Mouse (Mus musculus) limb, embryonic 13.5 days (tissue): ENCODE measurements at regions not wholly inside any gene's neighbourhood (a gene's known extent, or its start where the extent isn't known, plus 50 kb on each side); places are given as distances from the start of the nearest gene placed in this dataset.

Source experiments
- ATAC-seq: fragments of 200-750 bp; cut with Nextera tagmentation; 2 replicates; pipeline ENCODE4 v1.8.0; 2017; ENCODE audit warnings: low read depth, moderate number of reproducible peaks, moderate TSS enrichment; ENCODE audit not compliant: low FRiP score
- H3K27ac ChIP-seq: fragments of 300-500 bp; sonication (generic); 2 replicates; pipeline ENCODE4 v1.5.1; 2015; ENCODE audit warnings: inconsistent platforms, mild to moderate bottlenecking, moderate library complexity
- H3K27me3 ChIP-seq: fragments of 300-500 bp; sonication (generic); 2 replicates; pipeline ENCODE4 v1.6.1; 2015; ENCODE audit warnings: mild to moderate bottlenecking, inconsistent platforms
- H3K36me3 ChIP-seq: fragments of 300-500 bp; sonication (generic); 2 replicates; pipeline ENCODE4 v1.6.1; 2015; ENCODE audit warnings: inconsistent platforms, mild to moderate bottlenecking, moderate library complexity
- H3K4me1 ChIP-seq: fragments of 300-500 bp; sonication (generic); 2 replicates; pipeline ENCODE4 v1.6.1; 2015; ENCODE audit warnings: inconsistent platforms
- H3K4me2 ChIP-seq: fragments of 300-500 bp; sonication (generic); replicated peaks from 2 replicates; pipeline ENCODE4 v1.6.1; 2015; ENCODE audit warnings: inconsistent platforms, mild to moderate bottlenecking, moderate library complexity
- H3K4me3 ChIP-seq: fragments of 300-500 bp; sonication (generic); 2 replicates; pipeline ENCODE4 v1.5.1; 2015; ENCODE audit warnings: moderate library complexity, mild to moderate bottlenecking, inconsistent platforms
- H3K9ac ChIP-seq: fragments of 300-500 bp; sonication (generic); 2 replicates; pipeline ENCODE4 v1.6.1; 2015; ENCODE audit warnings: mild to moderate bottlenecking, inconsistent platforms
- H3K9me3 ChIP-seq: fragments of 300-500 bp; sonication (generic); 2 replicates; pipeline ENCODE4 v1.6.1; 2016; ENCODE audit warnings: inconsistent platforms
- WGBS: fragments of 180-500 bp; shearing (Covaris S2); methylation state at CpG from one replicate; pipeline ENCODE4 v1.1.7; 2015; 5-methylcytosine and 5-hydroxymethylcytosine counted together

DNA sequence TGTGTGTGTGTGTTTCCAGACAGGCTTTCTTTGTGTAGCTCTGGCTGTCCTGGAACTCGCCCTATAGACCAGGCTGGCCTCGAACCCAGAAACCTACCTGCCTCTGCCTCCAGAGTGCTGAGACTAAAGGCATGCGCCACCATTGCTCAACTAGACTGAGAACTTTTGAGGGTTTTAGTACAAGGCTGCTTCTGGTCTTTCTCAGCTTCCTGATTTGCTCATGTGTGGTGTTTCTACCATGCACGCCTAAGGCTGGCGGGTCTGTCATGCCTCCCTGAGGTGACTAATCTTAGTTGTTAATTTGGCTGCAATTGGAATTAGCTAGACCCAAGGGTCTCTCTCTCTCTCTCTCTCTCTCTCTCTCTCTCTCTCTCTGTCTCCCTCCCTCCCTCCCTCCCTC is 61.2 kb upstream of the Cux1 start:
- Histone ChIP-seq H3K4me3 (no peak overlapping the region), H3K27me3 (peaks cover 31% of the 10 kb centered on the region), H3K27ac (no peak overlapping the region), H3K36me3 (no peaks in the 10 kb centered on the region), H3K9ac (no peak overlapping the region), H3K9me3 (no peaks in the 10 kb centered on the region), H3K4me1 (peaks cover 7% of the 10 kb centered on the region; the same call in 1 of the 2 replicates), H3K4me2 (no peak overlapping the region)
- WGBS: 88% methylated on average over 5 of the region's 5 CpGs
- ATAC-seq: no peak

DNA sequence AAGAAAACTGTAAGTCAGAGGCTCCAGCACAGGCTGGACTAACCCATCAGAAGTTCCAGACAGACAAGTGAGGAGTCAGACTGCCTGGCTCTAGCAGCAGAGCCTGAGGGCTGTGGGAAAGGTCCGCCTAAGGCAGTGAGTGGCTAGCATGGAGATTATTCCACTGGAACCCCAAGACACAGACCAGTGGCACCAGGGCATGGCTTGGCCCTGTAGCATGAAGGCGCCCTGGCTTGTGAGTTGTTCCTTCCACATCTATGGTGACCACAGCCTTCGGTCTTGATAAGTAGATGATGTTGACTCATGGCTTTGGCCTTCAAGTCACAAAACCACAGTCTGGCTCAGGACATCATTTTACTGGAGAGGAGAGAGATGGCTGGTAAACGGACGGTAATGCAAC is 60.7 kb upstream of the Myl10 start:
- Histone ChIP-seq H3K4me2 (no peak overlapping the region), H3K27ac (no peak overlapping the region), H3K27me3 (peaks cover 11% of the 10 kb centered on the region), H3K9me3 (no peaks in the 10 kb centered on the region), H3K4me3 (no peak overlapping the region), H3K36me3 (no peaks in the 10 kb centered on the region), H3K4me1 (peaks cover under 1% of the 10 kb centered on the region; the same call in 1 of the 2 replicates), H3K9ac (no peak overlapping the region)
- no peak for ATAC-seq
- WGBS: 87% methylated on average over 5 of the region's 5 CpGs

DNA sequence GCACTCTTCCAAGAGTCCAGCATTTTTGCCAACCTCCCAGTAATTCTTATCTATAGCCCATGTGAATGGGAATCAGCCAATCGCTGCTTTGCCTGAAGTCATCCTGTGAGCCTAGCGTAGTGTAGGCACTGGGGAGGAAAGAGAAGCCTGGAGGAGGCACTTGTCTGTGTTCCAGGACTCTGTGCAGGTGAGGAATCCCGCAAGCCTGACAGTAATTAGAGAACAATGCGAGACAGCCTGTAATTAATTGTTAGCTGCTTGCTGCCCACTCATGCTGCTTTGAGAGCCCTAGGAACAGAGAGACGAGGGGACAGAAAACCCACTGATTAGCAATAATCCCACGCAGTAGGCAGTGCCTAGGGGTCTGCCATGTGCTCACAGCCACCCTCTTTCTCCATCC is 59.0 kb upstream of the Myl10 start:
- no peaks in the 10 kb centered on the region for H3K9me3 ChIP-seq
- ATAC-seq: no peak
- H3K4me2 ChIP-seq: no peak overlapping the region
- H3K36me3 ChIP-seq: no peaks in the 10 kb centered on the region
- H3K27ac ChIP-seq: no peak overlapping the region
- no peaks in the 10 kb centered on the region for H3K4me1 ChIP-seq
- peaks cover 11% of the 10 kb centered on the region for H3K27me3 ChIP-seq
- no peak overlapping the region for H3K9ac ChIP-seq
- H3K4me3 ChIP-seq: no peak overlapping the region
- 58% methylated on average over 6 of the region's 6 CpGs for WGBS

DNA sequence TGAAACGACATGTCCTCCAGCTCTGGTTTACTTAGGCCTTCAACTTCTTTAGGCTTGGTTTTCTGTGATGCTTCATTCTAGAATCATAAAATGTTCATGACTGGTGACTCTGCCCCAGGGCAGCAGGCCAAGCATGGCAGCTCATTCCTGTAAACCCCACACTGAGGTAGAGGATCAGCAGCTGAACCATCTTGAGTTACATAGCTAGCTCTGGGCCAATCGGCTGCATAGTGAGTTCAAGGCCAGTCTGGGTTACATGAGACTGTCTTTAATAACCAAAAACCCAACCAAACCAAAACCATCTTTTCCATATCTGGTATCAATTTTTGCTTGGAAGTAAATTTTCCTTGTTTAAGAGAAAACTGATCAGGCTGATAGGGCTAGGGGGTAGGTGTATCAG is 57.8 kb upstream of the Myl10 start:
- Histone ChIP-seq H3K36me3 (no peaks in the 10 kb centered on the region), H3K9me3 (no peaks in the 10 kb centered on the region), H3K27me3 (peaks cover 11% of the 10 kb centered on the region), H3K27ac (no peak overlapping the region), H3K4me1 (no peaks in the 10 kb centered on the region), H3K9ac (no peak overlapping the region), H3K4me2 (no peak overlapping the region), H3K4me3 (no peak overlapping the region)
- WGBS: 75% methylated on average over 2 of the region's 2 CpGs
- no peak for ATAC-seq

DNA sequence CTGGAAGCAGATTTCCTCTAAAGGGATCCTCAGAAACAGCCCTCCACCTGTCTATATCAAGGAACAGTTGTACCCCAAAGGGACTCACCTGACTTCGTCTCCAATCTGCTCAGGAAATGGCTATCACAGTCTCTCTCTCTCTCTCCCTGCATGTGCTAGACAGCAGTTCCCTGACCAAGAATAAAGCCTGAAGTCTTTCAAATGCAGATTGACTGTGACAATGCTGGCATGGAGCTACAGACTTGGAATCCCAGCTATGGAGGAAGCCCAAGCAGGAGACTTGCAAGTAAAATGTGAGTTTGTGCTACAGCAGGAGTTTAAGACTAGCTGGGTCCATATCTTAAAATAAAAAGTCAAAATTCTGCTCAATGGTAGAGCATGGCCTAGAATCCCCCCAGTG is 56.5 kb upstream of the Myl10 start:
- no peak overlapping the region for H3K9ac ChIP-seq
- no peak overlapping the region for H3K27ac ChIP-seq
- H3K4me3 ChIP-seq: no peak overlapping the region
- ATAC-seq: no peak
- no peaks in the 10 kb centered on the region for H3K9me3 ChIP-seq
- H3K4me1 ChIP-seq: no peaks in the 10 kb centered on the region
- WGBS: 63% methylated on average over 1 of the region's 1 CpGs
- peaks cover 7% of the 10 kb centered on the region; the same call in 1 of the 2 replicates for H3K27me3 ChIP-seq
- no peaks in the 10 kb centered on the region for H3K36me3 ChIP-seq
- no peak overlapping the region for H3K4me2 ChIP-seq

DNA sequence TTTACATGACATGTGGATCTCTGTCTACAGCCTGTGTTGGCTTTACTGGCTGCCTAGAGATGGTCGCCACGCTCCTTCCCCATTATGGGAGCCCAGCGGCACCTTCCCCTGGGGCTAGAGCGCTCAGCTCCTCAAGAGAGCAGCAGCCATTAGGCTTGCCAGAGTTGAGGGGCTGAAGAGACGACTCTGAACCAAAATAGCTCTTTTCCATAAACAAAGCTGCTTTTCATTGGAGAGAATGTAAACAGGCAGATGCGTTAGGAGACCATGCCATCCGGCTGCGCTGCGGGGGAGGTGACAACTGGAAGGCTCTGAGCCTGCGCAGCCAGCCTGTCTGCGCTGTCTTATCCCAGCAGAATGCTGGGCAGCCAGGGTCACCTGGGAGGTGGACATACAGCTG is 55.1 kb upstream of the Myl10 start:
- Histone ChIP-seq H3K4me2 (no peak overlapping the region), H3K36me3 (no peaks in the 10 kb centered on the region), H3K9ac (no peak overlapping the region), H3K27me3 (peaks cover 5% of the 10 kb centered on the region; the same call in 1 of the 2 replicates), H3K9me3 (no peaks in the 10 kb centered on the region), H3K27ac (no peak overlapping the region), H3K4me3 (no peak overlapping the region), H3K4me1 (no peaks in the 10 kb centered on the region)
- no peak for ATAC-seq
- 52% methylated on average over 11 of the region's 11 CpGs for WGBS

DNA sequence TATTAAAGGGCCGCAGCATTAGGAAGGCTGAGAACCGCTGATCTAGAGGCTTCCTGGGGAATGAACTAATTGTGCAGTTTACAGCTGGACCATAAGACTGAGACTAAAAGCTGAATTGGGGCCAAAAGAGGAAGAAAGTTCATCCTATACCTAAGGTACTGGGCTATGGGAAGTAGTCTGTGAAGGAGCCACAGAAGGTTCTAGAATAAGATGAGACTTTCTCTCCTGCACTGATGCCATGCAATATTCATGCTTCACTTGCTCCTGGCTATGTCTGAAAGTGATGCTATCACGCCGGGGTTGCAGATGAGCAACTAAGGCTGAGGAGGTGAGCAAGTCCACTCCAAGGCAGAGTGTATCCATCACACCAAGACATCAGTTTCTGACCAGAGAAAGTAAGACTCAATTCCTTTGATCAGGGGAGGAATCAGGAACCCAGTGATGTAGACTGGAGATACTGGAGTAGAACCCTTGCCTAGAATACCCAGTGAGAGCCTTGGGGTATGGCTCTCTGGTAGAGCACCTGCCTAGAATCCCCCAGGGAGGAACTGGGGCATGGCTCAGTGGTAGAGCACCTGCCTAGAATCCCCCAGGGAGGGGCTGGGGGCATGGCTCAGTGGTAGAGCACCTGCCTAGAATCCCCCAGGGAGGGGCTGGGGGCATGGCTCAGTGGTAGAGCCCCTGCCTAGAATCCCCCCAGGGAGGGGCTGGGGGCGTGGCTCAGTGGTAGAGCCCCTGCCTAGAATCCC is 51.9 kb upstream of the Myl10 start:
- H3K4me1 ChIP-seq: no peaks in the 10 kb centered on the region
- no peak overlapping the region for H3K27ac ChIP-seq
- no peak overlapping the region for H3K4me3 ChIP-seq
- peaks cover 2% of the 10 kb centered on the region; the same call in 1 of the 2 replicates for H3K27me3 ChIP-seq
- no peak for ATAC-seq
- H3K9ac ChIP-seq: no peak overlapping the region
- 88% methylated on average over 5 of the region's 5 CpGs for WGBS
- H3K4me2 ChIP-seq: no peak overlapping the region
- no peaks in the 10 kb centered on the region for H3K9me3 ChIP-seq
- H3K36me3 ChIP-seq: no peaks in the 10 kb centered on the region

DNA sequence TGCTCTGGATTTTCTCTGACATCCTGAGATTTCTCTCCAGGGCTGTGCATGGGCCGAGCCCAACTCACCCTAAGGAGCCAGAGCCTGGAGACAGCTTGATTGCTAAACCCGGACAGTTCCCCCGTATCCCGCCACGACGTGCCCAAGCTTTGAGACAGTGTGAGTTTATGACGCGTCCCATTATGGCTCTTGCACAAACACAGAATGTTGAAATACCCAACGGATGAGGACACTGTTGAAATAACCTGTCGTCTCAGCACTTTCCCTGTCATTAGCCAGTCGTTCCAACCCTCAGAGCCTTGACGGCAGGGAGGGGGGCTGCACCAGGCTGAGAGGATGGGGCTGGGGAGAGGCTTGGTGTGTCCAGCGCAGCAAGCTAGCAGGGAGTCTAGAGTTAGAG is 50.7 kb upstream of the Myl10 start:
- H3K4me2 ChIP-seq: no peak overlapping the region
- peaks cover 1% of the 10 kb centered on the region; the same call in 1 of the 2 replicates for H3K4me1 ChIP-seq
- no peak overlapping the region for H3K9ac ChIP-seq
- H3K27me3 ChIP-seq: no peaks in the 10 kb centered on the region
- H3K4me3 ChIP-seq: no peak overlapping the region
- no peaks in the 10 kb centered on the region for H3K36me3 ChIP-seq
- no peak overlapping the region for H3K27ac ChIP-seq
- 62% methylated on average over 13 of the region's 13 CpGs for WGBS
- ATAC-seq: no peak
- H3K9me3 ChIP-seq: no peaks in the 10 kb centered on the region
